Mouse (Mus musculus) E14TG2a.4 (cell line): ENCODE data around the gene Ccm2.

Experiments
- CTCF ChIP-seq: conservative IDR thresholded peaks from 2 replicates; pipeline ENCODE4 v1.5.1; 2014; ENCODE audit warnings: low read length
- NANOG ChIP-seq: IDR thresholded peaks from 2 replicates; pipeline ENCODE4 v1.6.1; 2014; ENCODE audit warnings: borderline replicate concordance, low read length, mixed read lengths
- POU5F1 ChIP-seq: IDR thresholded peaks from 2 replicates; pipeline ENCODE4 v1.6.1; 2014; ENCODE audit warnings: low read length, borderline replicate concordance

DNA sequence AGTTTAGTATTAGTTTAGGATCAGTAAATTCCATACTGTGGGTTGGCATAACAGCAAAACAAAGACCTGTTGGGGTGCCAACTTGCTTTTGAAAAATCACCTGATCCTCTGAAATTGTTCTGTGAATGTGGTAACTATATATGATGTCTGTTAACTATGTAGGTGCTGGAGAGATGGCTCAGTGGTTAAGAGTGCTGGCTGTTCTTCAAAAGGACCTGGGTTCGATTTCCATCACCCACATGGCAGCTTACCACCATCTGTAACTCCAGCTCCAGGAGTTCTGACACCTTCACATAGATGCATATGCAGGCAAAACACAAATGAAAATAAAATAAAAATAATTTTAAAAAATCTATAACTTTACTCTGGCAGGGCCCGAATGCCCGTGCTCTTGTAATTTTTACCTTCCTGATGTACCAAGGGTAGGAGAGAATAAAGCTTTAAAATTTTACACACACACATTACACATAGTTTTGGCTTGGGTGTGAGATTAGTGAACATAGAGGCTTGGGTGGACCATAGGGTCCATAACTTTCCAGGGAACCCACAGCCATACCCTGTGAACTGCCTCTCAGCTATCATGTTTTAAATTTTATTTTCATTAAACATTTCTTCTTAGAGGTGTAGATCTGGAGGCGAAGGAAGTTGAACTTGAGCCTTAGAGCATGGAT is 1.4 kb upstream of the Ccm2 start:
- TF ChIP-seq CTCF (no peak), NANOG (no peak), POU5F1 (no peak)
